Mouse (Mus musculus) MEL (cell line): ENCODE measurements around the gene Slc8a1. TPM values are rescaled to one million over a fixed set of nuclear protein-coding genes. Genes with fewer than 3 reads are reported as not detected.

Experiments
- DNase-seq: peaks from one replicate; pipeline ENCODE4 v3.0.0; 2011; ENCODE audit warnings: low read depth, low spot score
- H3K27ac ChIP-seq: 2 replicates; pipeline ENCODE4 v1.5.1; 2012; ENCODE audit warnings: low read depth, mild to moderate bottlenecking, control low read depth, low read length, moderate library complexity; ENCODE audit not compliant: control insufficient read depth
- H3K27me3 ChIP-seq, 2 experiments: fragments of 150-350 bp in 1 of 2; sonication (generic) in 1 of 2; 2 replicates each; pipeline ENCODE4 v1.6.1; 2012; ENCODE audit warnings: low read length in 2 of 2, mild to moderate bottlenecking in 2 of 2, improper control_type of control experiment in 1 of 2, moderate library complexity in 1 of 2; ENCODE audit not compliant: insufficient read depth in 2 of 2, control insufficient read depth in 1 of 2
- H3K36me3 ChIP-seq, 2 experiments: 2 replicates each; pipeline ENCODE4 v1.6.1; 2012 to 2014; ENCODE audit warnings: low read length in 2 of 2, improper control_type of control experiment in 1 of 2, inconsistent platforms in 1 of 2, mild to moderate bottlenecking in 1 of 2; ENCODE audit not compliant: insufficient read depth in 2 of 2, control insufficient read depth in 1 of 2
- H3K4me1 ChIP-seq, 2 experiments: fragments of 150-350 bp in 1 of 2; sonication (generic) in 1 of 2; 2 replicates each; pipeline ENCODE4 v1.6.1; 2012; ENCODE audit warnings: low read length in 2 of 2, improper control_type of control experiment in 1 of 2, mild to moderate bottlenecking in 1 of 2; ENCODE audit not compliant: insufficient read depth in 2 of 2, control insufficient read depth in 1 of 2
- H3K4me3 ChIP-seq, 2 experiments: fragments of 150-350 bp in 1 of 2; sonication (generic) in 1 of 2; 2 replicates each; pipeline ENCODE4 v1.5.1; 2012; ENCODE audit warnings: low read depth in 2 of 2, low read length in 2 of 2, mild to moderate bottlenecking in 2 of 2, moderate library complexity in 2 of 2, control low read depth in 1 of 2, improper control_type of control experiment in 1 of 2; ENCODE audit not compliant: control insufficient read depth in 1 of 2, insufficient read depth in 1 of 2
- H3K79me2 ChIP-seq: 2 replicates; pipeline ENCODE4 v1.6.1; 2012; ENCODE audit warnings: mild to moderate bottlenecking, low read length, moderate library complexity; ENCODE audit not compliant: control insufficient read depth, poor library complexity, insufficient read depth
- H3K9ac ChIP-seq: 2 replicates; pipeline ENCODE4 v1.6.1; 2012; ENCODE audit warnings: low read depth, mild to moderate bottlenecking, control low read depth, low read length, moderate library complexity; ENCODE audit not compliant: control insufficient read depth, poor library complexity, severe bottlenecking
- H3K9me3 ChIP-seq: fragments of 150-350 bp; sonication (generic); replicated peaks from 2 replicates; pipeline ENCODE4 v1.6.1; 2012; ENCODE audit warnings: mild to moderate bottlenecking, low read length, improper control_type of control experiment, moderate library complexity; ENCODE audit not compliant: insufficient read depth
- CHD2 ChIP-seq: IDR thresholded peaks from 2 replicates; pipeline ENCODE4 v1.6.1; 2011; ENCODE audit warnings: low read length, improper control_type of control experiment
- CTCF ChIP-seq, 3 experiments: IDR thresholded peaks in 2 of 3; conservative IDR thresholded peaks in 1 of 3; 2 replicates each; pipeline ENCODE4 v1.5.1; 2011 to 2012; ENCODE audit warnings: low read length in 3 of 3, low read depth in 2 of 3, mild to moderate bottlenecking in 2 of 3, improper control_type of control experiment in 1 of 3, inconsistent platforms in 1 of 3, mixed read lengths in 1 of 3, moderate library complexity in 1 of 3; ENCODE audit not compliant: control insufficient read depth in 1 of 3, insufficient read depth in 1 of 3, poor library complexity in 1 of 3, severe bottlenecking in 1 of 3
- E2F4 ChIP-seq: IDR thresholded peaks from 2 replicates; pipeline ENCODE4 v1.6.1; 2011; ENCODE audit warnings: low read depth, low read length, improper control_type of control experiment, borderline replicate concordance
- ELF1 ChIP-seq: IDR thresholded peaks from 2 replicates; pipeline ENCODE4 v1.6.1; 2014; ENCODE audit warnings: low read depth, mild to moderate bottlenecking, inconsistent platforms, low read length, improper control_type of control experiment, moderate library complexity
- EP300 ChIP-seq, 2 experiments: IDR thresholded peaks; 2 replicates each; pipeline ENCODE4 v1.6.1; 2011; ENCODE audit warnings: improper control_type of control experiment in 2 of 2, low read length in 2 of 2, low read depth in 1 of 2, mild to moderate bottlenecking in 1 of 2
- GATA1 ChIP-seq: IDR thresholded peaks from 2 replicates; pipeline ENCODE4 v1.6.1; 2011; ENCODE audit warnings: low read depth, low read length, improper control_type of control experiment
- MAFK ChIP-seq: IDR thresholded peaks from 2 replicates; pipeline ENCODE4 v1.6.1; 2011; ENCODE audit warnings: low read depth, mild to moderate bottlenecking, low read length, improper control_type of control experiment, borderline replicate concordance
- MAX ChIP-seq: IDR thresholded peaks from 2 replicates; pipeline ENCODE4 v1.6.1; 2011; ENCODE audit warnings: low read length, improper control_type of control experiment
- POLR2AphosphoS2 ChIP-seq: IDR thresholded peaks from 2 replicates; pipeline ENCODE4 v1.6.1; 2011; ENCODE audit warnings: low read length, improper control_type of control experiment
- POLR2AphosphoS5 ChIP-seq: IDR thresholded peaks from 2 replicates; pipeline ENCODE4 v1.6.1; 2012; ENCODE audit warnings: low read depth, borderline replicate concordance, mild to moderate bottlenecking, inconsistent platforms, low read length, moderate library complexity, mixed read lengths
- RCOR1 ChIP-seq: IDR thresholded peaks from 2 replicates; pipeline ENCODE4 v1.6.1; 2012; ENCODE audit warnings: low read depth, mild to moderate bottlenecking, inconsistent platforms, low read length, improper control_type of control experiment
- SIN3A ChIP-seq: IDR thresholded peaks from 2 replicates; pipeline ENCODE4 v1.6.1; 2012; ENCODE audit warnings: low read length, improper control_type of control experiment, inconsistent platforms
- TAL1 ChIP-seq: IDR thresholded peaks from 2 replicates; pipeline ENCODE4 v1.6.1; 2012; ENCODE audit warnings: mild to moderate bottlenecking, inconsistent platforms, low read length, moderate library complexity, mixed read lengths
- TBP ChIP-seq: IDR thresholded peaks from 2 replicates; pipeline ENCODE4 v1.8.0; 2011; ENCODE audit warnings: low read depth, low read length, improper control_type of control experiment
- TCF12 ChIP-seq: IDR thresholded peaks from 2 replicates; pipeline ENCODE4 v1.6.1; 2014; ENCODE audit warnings: low read depth, mild to moderate bottlenecking, inconsistent platforms, low read length, improper control_type of control experiment, moderate library complexity
- ZC3H11A ChIP-seq: IDR thresholded peaks from 2 replicates; pipeline ENCODE4 v1.6.1; 2012; ENCODE audit warnings: low read depth, mild to moderate bottlenecking, inconsistent platforms, low read length, improper control_type of control experiment
- polyA plus RNA-seq, 2 experiments: library from polyadenylated mRNA; stranded (reverse) in 1 of 2; unstranded in 1 of 2; fragments of >175 nt in 1 of 2; fragments of >200 nt in 1 of 2; gene quantifications; 2 replicates each; pipeline versions ENCODE4 v1.2.1 to v1.2.4; 2012; ENCODE audit warnings: low replicate concordance in 2 of 2, low read depth in 1 of 2; ENCODE audit not compliant: insufficient read length in 2 of 2, insufficient read depth in 1 of 2, missing spikeins in 1 of 2
- total RNA-seq: library from RNA; depleted of rRNA; stranded (reverse); fragments of 300-350 nt; gene quantifications from 2 replicates; pipeline ENCODE4 v1.2.3, GENCODE M21; 2012

Gene Slc8a1
- total and polyA plus RNA-seq, 3 experiments: 0.86 to 1.0 TPM; not detected in 1

DNA sequence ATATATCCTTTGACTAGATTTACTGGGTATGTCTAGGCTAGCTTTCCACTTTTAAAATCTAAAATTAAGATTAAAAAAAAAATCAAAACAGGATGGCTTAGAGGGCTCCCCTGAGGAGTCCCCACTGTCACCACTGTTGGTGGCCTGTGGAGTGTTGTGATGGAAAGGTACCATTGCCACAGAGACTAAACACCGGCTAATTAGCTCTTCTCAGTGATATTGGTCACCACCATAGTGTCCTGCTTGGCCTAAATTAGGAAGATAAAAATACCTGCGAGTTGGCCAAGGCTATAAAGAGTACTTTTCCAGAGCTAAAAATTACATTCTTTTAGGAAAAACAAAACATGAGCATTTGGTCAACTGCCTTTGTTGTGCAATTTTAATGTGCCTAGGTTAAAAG is 352.1 kb downstream of the Slc8a1 start:
- no peaks in the 10 kb centered on the region for H3K27me3 ChIP-seq
- H3K4me1 ChIP-seq: no peaks in the 10 kb centered on the region
- no peak overlapping the region for H3K9ac ChIP-seq
- H3K9me3 ChIP-seq: no peaks in the 10 kb centered on the region
- H3K4me3 ChIP-seq: no peak overlapping the region
- no peak for TF ChIP-seq POLR2AphosphoS5
- no peak for TF ChIP-seq E2F4
- no peak for TF ChIP-seq ELF1
- no peak for DNase-seq
- no peak overlapping the region for H3K27ac ChIP-seq
- H3K79me2 ChIP-seq: no peaks in the 10 kb centered on the region
- H3K36me3 ChIP-seq: no peaks in the 10 kb centered on the region

DNA sequence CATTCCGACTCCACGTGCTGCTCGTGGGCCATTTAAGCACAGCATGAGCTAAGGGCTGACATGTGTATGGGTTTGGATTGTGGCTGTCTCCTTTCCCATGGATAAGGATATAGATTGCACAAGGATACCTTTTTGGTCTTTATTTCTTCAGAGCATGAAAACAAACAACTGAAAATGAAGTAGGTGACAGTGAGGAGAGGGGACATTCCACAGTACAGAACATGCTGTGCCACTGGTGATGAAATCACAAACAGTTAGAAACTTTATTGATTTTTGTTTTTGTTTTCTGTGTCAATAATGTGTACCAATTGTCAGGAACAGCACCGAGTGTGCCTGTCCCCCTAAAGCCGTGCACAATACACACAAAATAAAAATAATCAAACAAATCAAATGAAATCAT is 352.7 kb downstream of the Slc8a1 start:
- no peak for DNase-seq
- no peaks in the 10 kb centered on the region for H3K36me3 ChIP-seq

DNA sequence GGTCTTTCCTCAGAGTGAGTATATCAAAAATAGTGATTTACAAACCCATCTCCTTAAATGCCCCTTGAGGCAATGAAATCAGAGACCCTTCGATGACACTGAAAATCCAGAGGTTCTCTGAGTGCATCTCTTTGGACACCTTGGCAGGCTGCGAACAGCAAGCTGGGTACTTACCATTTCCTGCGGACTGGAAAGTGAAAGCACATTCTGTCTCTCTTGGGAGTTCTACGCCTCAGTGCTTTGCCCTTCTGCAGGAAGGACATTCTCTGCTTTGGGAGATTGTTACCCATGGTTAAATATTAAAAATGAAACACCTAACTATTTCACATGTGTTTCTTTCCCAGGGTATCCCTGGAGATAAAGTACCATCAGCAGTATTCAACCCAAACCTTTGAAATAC is 354.7 kb downstream of the Slc8a1 start:
- Histone ChIP-seq H3K36me3 (peaks cover 0 to 6% of the 10 kb centered on the region in 2 experiments; a peak in 2 of 4 replicates), H3K27ac (no peak overlapping the region), H3K9ac (no peak overlapping the region), H3K27me3 (no peaks in the 10 kb centered on the region), H3K4me3 (no peak overlapping the region), H3K9me3 (no peaks in the 10 kb centered on the region), H3K79me2 (no peaks in the 10 kb centered on the region), H3K4me1 (peaks cover 0 to 4% of the 10 kb centered on the region in 2 experiments; a peak in 1 of 4 replicates)
- TF ChIP-seq CHD2: no peak
- TF ChIP-seq SIN3A: no peak
- DNase-seq: no peak

More for the DNA sequence above, 352.7 kb downstream of the Slc8a1 start:
- no peak overlapping the region for H3K27ac ChIP-seq
- no peak overlapping the region for H3K9ac ChIP-seq
- H3K27me3 ChIP-seq: no peaks in the 10 kb centered on the region
- TF ChIP-seq CTCF (IDR thresholded peaks at IDR 0.05 in 2 of 3, conservative IDR thresholded peaks at IDR 0.05 in 1 of 3; ENCODE audit: control insufficient read depth in 1 of 3, insufficient read depth in 1 of 3, low read depth in 2 of 3, low read length in 3 of 3, poor library complexity in 1 of 3, severe bottlenecking in 1 of 3) (no peak), TBP (no peak)
- no peaks in the 10 kb centered on the region for H3K9me3 ChIP-seq
- H3K4me1 ChIP-seq: no peaks in the 10 kb centered on the region
- no peaks in the 10 kb centered on the region for H3K79me2 ChIP-seq
- H3K4me3 ChIP-seq: no peak overlapping the region

GRCm38 (mm10) chr17:81378436-81378835 is 359.7 kb downstream of the Slc8a1 start:
- Histone ChIP-seq H3K9ac (no peak overlapping the region), H3K79me2 (no peaks in the 10 kb centered on the region), H3K9me3 (no peaks in the 10 kb centered on the region), H3K27ac (no peak overlapping the region), H3K4me3 (no peak overlapping the region), H3K27me3 (no peaks in the 10 kb centered on the region), H3K4me1 (peaks cover 7% of the 10 kb centered on the region in 2 experiments), H3K36me3 (peaks cover 0 to 14% of the 10 kb centered on the region in 2 experiments; a peak in 2 of 4 replicates)
- TF ChIP-seq GATA1 (peak; percentile 45; the same call in 1 of the 2 replicates), RCOR1 (0 out of 2 replicates have a peak, but pooled peaks have one; percentile 11), EP300 (IDR thresholded peaks at IDR 0.05; ENCODE audit: low read depth in 1 of 2, low read length in 2 of 2) (peak in 1 of 2 experiments; percentile 65; a peak in 2 of 4 replicates), MAX (no peak), MAFK (no peak), POLR2AphosphoS2 (no peak), ZC3H11A (0 out of 2 replicates have a peak, but pooled peaks have one; percentile 6), TAL1 (no peak), TCF12 (0 out of 2 replicates have a peak, but pooled peaks have one; percentile 23)
- peak; percentile 54 for DNase-seq
